In genomic region chr12:84316006-84316405, GRCm38 (mm10) we compare ENCODE assay signal across 8 mouse cellular contexts. TPM values are rescaled to one million over a fixed set of nuclear protein-coding genes. Genes with fewer than 3 reads are reported as not detected.
DNase-seq lines count a peak whose midpoint lies in the region; ATAC-seq lines count a peak whose summit lies in the region.

No protein-coding gene starts in this region.

- peaks cover 17% of the 10 kb centered on the region; the same call in 1 of the 2 replicates for H3K36me3 ChIP-seq in heart, embryonic 12.5 days
- no peaks in the 10 kb centered on the region for H3K36me3 ChIP-seq in embryonic facial prominence, embryonic 15.5 days
- H3K36me3 ChIP-seq in intestine, embryonic 16.5 days (ENCODE audit: control insufficient read depth, insufficient read depth, low read length), result no peaks in the 10 kb centered on the region

- WGBS in heart, embryonic 12.5 days, result 27% methylated on average over 7 of the region's 7 CpGs
- WGBS in embryonic facial prominence, embryonic 15.5 days, result 30% methylated on average over 7 of the region's 7 CpGs
- 34% methylated on average over 7 of the region's 7 CpGs for WGBS in intestine, embryonic 16.5 days

- H3K4me2 ChIP-seq in heart, embryonic 12.5 days, result peak overlapping the region; percentile 85
- H3K4me2 ChIP-seq in embryonic facial prominence, embryonic 15.5 days (replicated peaks), result peak overlapping the region; percentile 68
- peak overlapping the region; percentile 79 for H3K4me2 ChIP-seq in intestine, embryonic 16.5 days (ENCODE audit: low read depth, low read length)

- no peaks in the 10 kb centered on the region; the same call in 1 of the 2 replicates for H3K9me3 ChIP-seq in heart, embryonic 12.5 days (replicated peaks)
- H3K9me3 ChIP-seq in embryonic facial prominence, embryonic 15.5 days (replicated peaks), result no peaks in the 10 kb centered on the region
- no peaks in the 10 kb centered on the region for H3K9me3 ChIP-seq in intestine, embryonic 16.5 days (ENCODE audit: control insufficient read depth, low read length)

- H3K27me3 ChIP-seq in heart, embryonic 12.5 days (replicated peaks), result no peaks in the 10 kb centered on the region
- H3K27me3 ChIP-seq in embryonic facial prominence, embryonic 15.5 days, result no peaks in the 10 kb centered on the region
- H3K27me3 ChIP-seq in intestine, embryonic 16.5 days (replicated peaks; ENCODE audit: control insufficient read depth, insufficient read depth, low read length), result no peaks in the 10 kb centered on the region

- peak overlapping the region; percentile 83 for H3K4me3 ChIP-seq in heart, embryonic 12.5 days
- peak overlapping the region; percentile 99 for H3K4me3 ChIP-seq in embryonic facial prominence, embryonic 15.5 days (replicated peaks)
- peak overlapping the region; percentile 93 for H3K4me3 ChIP-seq in intestine, embryonic 16.5 days (ENCODE audit: low read length)

- ATAC-seq in heart, embryonic 12.5 days (ENCODE audit: insufficient number of reproducible peaks, low FRiP score), result no peak
- no peak for ATAC-seq in embryonic facial prominence, embryonic 15.5 days (ENCODE audit: insufficient number of reproducible peaks, low FRiP score, low TSS enrichment, low read depth)
- no peak for ATAC-seq in intestine, embryonic 16.5 days
- no peak for ATAC-seq in cerebellum, adult (ENCODE audit: insufficient number of reproducible peaks, low FRiP score, low TSS enrichment)

- no peak for DNase-seq in heart, adult 9 months (ENCODE audit: low spot score in 2 of 2)
- DNase-seq in naive thymus-derived CD4-positive, alpha-beta T cell, adult 2 months (ENCODE audit: low read depth), result peak; percentile 5
- DNase-seq in c-Kit-positive CD71-positive TER-119-positive erythroid progenitor cells, embryonic 14.5 days (ENCODE audit: low spot score), result no peak
- DNase-seq in cerebellum, postnatal 14 days, result no peak

- peak overlapping the region; percentile 90 for H3K9ac ChIP-seq in heart, embryonic 12.5 days
- H3K9ac ChIP-seq in embryonic facial prominence, embryonic 15.5 days, result peak overlapping the region; percentile 91; the same call in 1 of the 2 replicates
- peak overlapping the region; percentile 99 for H3K9ac ChIP-seq in intestine, embryonic 16.5 days (ENCODE audit: low read depth, low read length)

- H3K27ac ChIP-seq in heart, embryonic 12.5 days (ENCODE audit: poor library complexity, severe bottlenecking), result peak overlapping the region; percentile 92
- H3K27ac ChIP-seq in embryonic facial prominence, embryonic 15.5 days (replicated peaks), result peak overlapping the region; percentile 98
- peak overlapping the region; percentile 98 for H3K27ac ChIP-seq in intestine, embryonic 16.5 days (ENCODE audit: low read length)

- peaks cover 14% of the 10 kb centered on the region for H3K4me1 ChIP-seq in heart, embryonic 12.5 days (replicated peaks)
- H3K4me1 ChIP-seq in embryonic facial prominence, embryonic 15.5 days, result peaks cover 19% of the 10 kb centered on the region
- peaks cover 9% of the 10 kb centered on the region for H3K4me1 ChIP-seq in intestine, embryonic 16.5 days (ENCODE audit: control insufficient read depth, insufficient read depth, low read length)

RNA-seq across cellular contexts. Expression of gene Zfp410, which starts 0.6 kb away (rescaled TPM):
- polyA plus RNA-seq in heart, embryonic 12.5 days (2016; fragmentation: Nextera tagmentation; extraction: Ambion mirVana), result 53.1 and 59.9 TPM in 2 replicates
- polyA plus RNA-seq in embryonic facial prominence, embryonic 15.5 days (2015; fragmentation: Nextera tagmentation; extraction: Ambion mirVana), result 80.1 and 81.7 TPM in 2 replicates
- polyA plus RNA-seq in intestine, embryonic 16.5 days (2015; fragmentation: Nextera tagmentation; extraction: Ambion mirVana), result 54.8 and 61.5 TPM in 2 replicates

RNA-seq across cellular contexts. Expression of gene Ptgr2, which starts 31.0 kb away (rescaled TPM):
- polyA plus RNA-seq in heart, embryonic 12.5 days (2016; fragmentation: Nextera tagmentation; extraction: Ambion mirVana), result 75.8 and 77.5 TPM in 2 replicates
- 16.8 and 17.0 TPM in 2 replicates for polyA plus RNA-seq in embryonic facial prominence, embryonic 15.5 days (2015; fragmentation: Nextera tagmentation; extraction: Ambion mirVana)
- 58.1 and 60.2 TPM in 2 replicates for polyA plus RNA-seq in intestine, embryonic 16.5 days (2015; fragmentation: Nextera tagmentation; extraction: Ambion mirVana)

RNA-seq across cellular contexts. Expression of gene Coq6, which starts 45.5 kb away (rescaled TPM):
- polyA plus RNA-seq in heart, embryonic 12.5 days (2016; fragmentation: Nextera tagmentation; extraction: Ambion mirVana), result 59.2 and 61.6 TPM in 2 replicates
- 41.4 and 42.6 TPM in 2 replicates for polyA plus RNA-seq in embryonic facial prominence, embryonic 15.5 days (2015; fragmentation: Nextera tagmentation; extraction: Ambion mirVana)
- polyA plus RNA-seq in intestine, embryonic 16.5 days (2015; fragmentation: Nextera tagmentation; extraction: Ambion mirVana), result 51.2 and 53.8 TPM in 2 replicates

RNA-seq across cellular contexts. Expression of gene Fam161b, which starts 45.6 kb away (rescaled TPM):
- 5.0 and 5.2 TPM in 2 replicates for polyA plus RNA-seq in heart, embryonic 12.5 days (2016; fragmentation: Nextera tagmentation; extraction: Ambion mirVana)
- 4.4 and 5.8 TPM in 2 replicates for polyA plus RNA-seq in embryonic facial prominence, embryonic 15.5 days (2015; fragmentation: Nextera tagmentation; extraction: Ambion mirVana)
- polyA plus RNA-seq in intestine, embryonic 16.5 days (2015; fragmentation: Nextera tagmentation; extraction: Ambion mirVana), result 2.3 and 3.3 TPM in 2 replicates
